9 mouse cellular contexts compared by ENCODE assay signal in the genomic region with DNA sequence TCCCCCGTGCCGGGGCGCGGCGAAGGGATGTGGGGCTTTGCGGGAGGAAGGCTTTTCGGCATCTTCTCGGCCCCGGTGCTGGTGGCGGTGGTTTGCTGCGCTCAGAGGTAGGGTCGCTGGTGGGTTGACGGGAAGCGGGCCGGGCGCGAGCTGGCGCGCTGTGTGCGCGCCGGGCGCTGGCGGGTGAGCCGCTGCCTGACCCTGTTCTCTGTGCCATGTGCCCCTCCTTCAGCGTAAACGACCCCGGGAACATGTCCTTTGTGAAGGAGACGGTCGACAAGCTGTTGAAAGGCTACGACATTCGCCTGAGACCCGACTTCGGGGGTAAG.
DNase-seq lines count a peak whose midpoint lies in the region; ATAC-seq and TF ChIP-seq lines count a peak whose summit lies in the region.
"Had no signal": no experiment of that assay in that cellular context is flagged by ENCODE, and none has a peak within 500 bp of the region (broad histone marks: within the 10 kb centered on the region; RNA-seq: fewer than 3 reads in every experiment).

No protein-coding gene starts in this region.

- under 1% methylated on average over 27 of the region's 34 CpGs for WGBS in heart, embryonic 13.5 days
- under 1% methylated on average over 34 of the region's 34 CpGs for WGBS in hindbrain, embryonic 10.5 days
- 2% methylated on average over 34 of the region's 34 CpGs for WGBS in midbrain, embryonic 10.5 days

- H3K36me3 ChIP-seq in heart, embryonic 13.5 days = no peaks in the 10 kb centered on the region
- H3K36me3 ChIP-seq in hindbrain, embryonic 10.5 days = no peaks in the 10 kb centered on the region
- H3K36me3 ChIP-seq in midbrain, embryonic 10.5 days = no peaks in the 10 kb centered on the region

- no peak for DNase-seq in heart, adult 9 months (ENCODE audit: low spot score in 2 of 2)
- no peak for DNase-seq in hindbrain, embryonic 10.5 days (ENCODE audit: low spot score)
- no peak for DNase-seq in midbrain, embryonic 10.5 days (ENCODE audit: low spot score)
- DNase-seq in adrenal gland, postnatal 25 days = no peak
- DNase-seq in adrenal gland, postnatal 36 days = no peak
- no peak for DNase-seq in urinary bladder, postnatal 25 days (ENCODE audit: low spot score)

- ATAC-seq in heart, embryonic 13.5 days (ENCODE audit: extremely low read depth, insufficient number of reproducible peaks, low FRiP score, low TSS enrichment) = peak; percentile 54; the same call in 1 of the 2 replicates
- ATAC-seq: Patski had no signal

- H3K27ac ChIP-seq in heart, embryonic 13.5 days (replicated peaks) = no peak overlapping the region
- peak overlapping the region; percentile 100 for H3K27ac ChIP-seq in cortical plate, adult 2 months (ENCODE audit: insufficient read depth, low read length)
- peak overlapping the region; percentile 87 for H3K27ac ChIP-seq in hindbrain, embryonic 10.5 days
- H3K27ac ChIP-seq in midbrain, embryonic 10.5 days (replicated peaks) = peak overlapping the region; percentile 78

- no peak for TF ChIP-seq CTCF in cortical plate, adult 2 months (IDR thresholded peaks at IDR 0.05; ENCODE audit: extremely low read depth, insufficient read depth, low read length)

- H3K4me1 ChIP-seq in heart, embryonic 13.5 days = peaks cover 14% of the 10 kb centered on the region
- H3K4me1 ChIP-seq in cortical plate, adult 2 months (ENCODE audit: control insufficient read depth, insufficient read depth, low read length) = peaks cover 7% of the 10 kb centered on the region
- H3K4me1 ChIP-seq in hindbrain, embryonic 10.5 days (replicated peaks) = peaks cover 13% of the 10 kb centered on the region
- peaks cover 17% of the 10 kb centered on the region for H3K4me1 ChIP-seq in midbrain, embryonic 10.5 days

- peak overlapping the region; percentile 77 for H3K4me3 ChIP-seq in heart, embryonic 13.5 days
- H3K4me3 ChIP-seq in cortical plate, adult 2 months (ENCODE audit: insufficient read depth, low read length) = peak overlapping the region; percentile 92
- peak overlapping the region; percentile 79 for H3K4me3 ChIP-seq in hindbrain, embryonic 10.5 days
- peak overlapping the region; percentile 78 for H3K4me3 ChIP-seq in midbrain, embryonic 10.5 days

- H3K4me2 ChIP-seq in heart, embryonic 13.5 days = peak overlapping the region; percentile 94

- H3K9me3 ChIP-seq in heart, embryonic 13.5 days = no peaks in the 10 kb centered on the region
- no peaks in the 10 kb centered on the region for H3K9me3 ChIP-seq in hindbrain, embryonic 10.5 days
- H3K9me3 ChIP-seq in midbrain, embryonic 10.5 days (replicated peaks) = no peaks in the 10 kb centered on the region

- H3K27me3 ChIP-seq in heart, embryonic 13.5 days (replicated peaks) = peaks cover 42% of the 10 kb centered on the region
- peaks cover 35% of the 10 kb centered on the region for H3K27me3 ChIP-seq in hindbrain, embryonic 10.5 days (ENCODE audit: insufficient read depth, poor library complexity, severe bottlenecking)
- peaks cover 38% of the 10 kb centered on the region for H3K27me3 ChIP-seq in midbrain, embryonic 10.5 days (ENCODE audit: low read depth, poor library complexity, severe bottlenecking)
- H3K27me3 ChIP-seq: Patski had no signal

- H3K9ac ChIP-seq in heart, embryonic 13.5 days = peak overlapping the region; percentile 73

- no peak for TF ChIP-seq POLR2A in cortical plate, adult 2 months (IDR thresholded peaks at IDR 0.05; ENCODE audit: extremely low read depth, insufficient read depth, low read length)
